Mouse (Mus musculus): ENCODE results near the gene Myh9.
"Not testable (repeated sequence)": the region's sequence is repeated elsewhere in the genome, so short reads cannot be mapped to it uniquely, and the experiment has no call there.

Gene Myh9

DNA sequence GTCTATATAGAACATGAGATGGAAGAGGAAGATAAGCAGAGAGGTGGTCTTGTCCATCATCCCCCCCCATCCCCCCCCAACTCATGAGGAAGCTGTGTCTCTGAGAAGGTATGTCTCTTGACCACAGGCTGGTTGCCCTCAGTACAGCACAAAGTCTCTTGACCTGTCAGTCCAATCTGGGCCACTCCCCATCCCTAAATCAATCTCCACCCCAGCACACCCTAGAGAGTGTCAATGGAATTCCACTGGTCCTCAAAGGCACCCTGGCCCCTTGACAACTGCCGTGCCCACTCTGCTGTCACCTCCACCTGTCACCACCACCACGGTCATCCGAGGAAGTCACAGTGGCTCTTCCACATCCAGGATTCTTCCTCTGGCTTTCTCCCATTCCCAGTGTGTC is 93.6 kb downstream of the Myh9 start:
- no peak for DNase-seq

DNA sequence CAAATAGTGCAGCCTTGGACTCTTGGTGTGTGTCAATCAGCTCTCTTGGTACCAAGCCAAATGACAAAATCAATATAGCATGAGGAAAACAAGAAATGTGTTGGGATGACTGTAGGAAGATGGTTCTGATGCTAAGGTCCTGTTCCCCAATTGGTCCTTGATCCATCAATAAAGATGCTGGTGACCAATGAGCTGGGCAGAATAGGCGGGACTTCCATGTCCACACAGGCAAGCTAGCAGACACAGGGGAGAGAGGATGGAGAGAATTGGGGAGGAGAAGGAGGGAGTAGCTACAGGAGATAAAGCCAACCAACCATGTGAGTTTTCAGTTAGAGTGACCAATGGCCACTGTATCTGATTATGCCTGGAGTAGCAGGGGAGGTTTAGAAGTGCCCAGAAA is 95.6 kb downstream of the Myh9 start:
- no peak for DNase-seq

DNA sequence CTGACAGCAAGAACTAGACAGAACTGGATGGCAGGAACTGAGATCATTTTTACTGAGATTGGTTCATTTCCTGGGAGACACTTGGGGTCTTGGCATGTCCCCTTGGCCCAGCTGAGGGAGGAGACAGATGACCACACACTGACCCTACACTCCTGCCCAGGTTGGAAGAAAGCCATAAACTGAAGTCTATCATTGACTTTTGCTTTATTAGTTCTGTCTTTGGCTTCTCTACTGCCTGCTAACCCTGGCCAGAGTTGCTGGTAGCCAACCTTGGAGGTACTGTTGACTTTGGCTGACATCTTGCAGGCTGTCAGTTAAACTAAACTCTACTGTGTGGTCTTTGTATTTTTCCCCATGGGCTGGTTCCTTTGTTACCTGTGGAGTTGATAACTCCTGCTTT is 96.9 kb downstream of the Myh9 start:
- DNase-seq: no peak

DNA sequence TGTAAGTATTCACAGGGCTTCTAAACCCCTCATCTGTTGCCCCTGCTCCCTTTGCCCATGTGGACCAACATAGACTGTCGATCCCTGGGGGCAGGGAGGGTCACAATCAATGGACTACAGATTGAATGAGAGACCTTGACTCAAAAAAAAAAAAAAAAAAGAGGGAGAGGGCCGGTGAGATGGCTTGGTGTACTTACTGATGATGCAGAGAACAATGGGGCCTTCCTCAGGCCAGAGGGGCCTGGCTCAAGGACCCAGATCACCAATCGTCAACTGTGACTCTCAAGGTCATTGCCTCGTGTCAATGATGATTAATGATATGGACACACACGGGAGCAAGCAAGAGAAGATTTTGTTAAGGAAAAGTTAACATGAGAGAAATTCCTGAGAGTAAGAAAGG is 97.3 kb downstream of the Myh9 start:
- no peak for DNase-seq

DNA sequence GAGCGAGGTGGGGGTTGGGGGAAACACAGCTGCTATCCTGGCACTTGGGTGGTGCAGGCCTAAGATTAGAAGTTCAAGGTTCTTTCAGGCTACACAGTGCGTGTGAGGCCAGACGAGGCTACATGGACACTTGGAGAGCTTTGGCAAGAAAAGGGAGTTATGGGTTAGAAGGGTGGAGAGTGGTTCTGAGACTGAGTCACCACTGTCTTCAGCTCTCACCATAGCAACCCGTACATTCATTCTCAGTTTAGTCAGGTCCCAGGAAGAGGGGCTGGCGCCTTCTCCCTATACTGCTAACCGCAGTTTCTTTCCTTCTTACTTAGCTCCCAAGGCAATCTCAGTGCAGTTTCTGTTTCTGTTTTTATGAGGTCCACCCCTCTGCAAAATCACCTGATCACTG is 100.4 kb downstream of the Myh9 start:
- not testable (repeated sequence) for DNase-seq

DNA sequence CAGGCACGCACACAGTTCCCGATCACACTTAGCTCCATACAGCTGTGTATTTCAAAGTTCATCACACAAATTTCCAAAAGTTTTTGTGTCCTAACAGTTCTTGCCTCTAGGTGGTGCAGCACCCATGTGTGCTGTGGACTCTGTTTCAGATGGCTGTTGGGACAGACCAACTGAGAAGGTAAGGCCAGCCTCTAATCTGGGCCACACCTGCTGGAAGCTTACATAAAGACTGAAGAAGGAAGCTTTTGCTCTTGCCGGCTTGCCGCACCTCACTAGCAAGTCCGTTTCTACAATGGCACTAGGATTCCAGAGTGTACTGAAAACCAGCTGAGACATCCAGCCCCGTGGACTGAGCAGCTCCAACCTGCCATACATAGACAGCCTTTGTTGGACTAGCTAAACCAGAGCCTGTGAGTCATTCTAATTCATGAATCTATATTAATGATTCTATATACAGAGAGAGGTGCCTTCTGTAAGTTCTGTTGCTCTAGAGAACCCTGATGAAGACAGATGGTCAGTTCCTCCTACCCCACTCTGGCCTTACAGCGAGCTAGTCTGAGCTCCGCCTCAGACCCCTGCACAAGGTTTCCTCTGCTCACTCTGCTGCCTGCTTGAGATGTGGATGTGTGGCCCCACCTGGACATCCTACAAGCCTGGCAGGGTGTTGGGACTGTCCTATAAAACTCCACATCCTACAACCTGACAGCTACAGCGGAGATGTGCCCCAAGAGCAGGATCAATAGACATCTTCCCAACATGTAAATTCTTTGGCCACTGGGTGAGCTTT is 101.3 kb downstream of the Myh9 start:
- no peak for DNase-seq

DNA sequence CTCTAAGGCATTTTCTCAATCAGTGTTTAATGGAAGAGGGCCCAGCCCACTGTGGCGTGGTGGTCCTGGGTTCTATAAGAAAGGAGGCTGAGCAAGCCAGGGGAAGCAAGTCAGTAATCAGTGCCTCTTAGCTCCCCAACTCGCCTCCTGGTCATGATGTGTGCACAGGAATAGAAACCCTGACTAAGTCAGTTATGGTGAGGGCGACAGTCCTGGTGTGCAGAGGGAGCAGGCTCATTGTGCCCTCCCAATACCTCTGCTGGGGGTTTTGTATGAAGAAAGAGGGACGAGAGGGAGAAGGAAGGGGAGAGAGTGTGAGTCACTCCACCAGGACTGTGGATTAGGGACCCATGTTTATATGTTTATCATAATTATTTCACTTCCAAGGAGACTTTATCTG is 108.1 kb downstream of the Myh9 start:
- DNase-seq: not testable (repeated sequence)

DNA sequence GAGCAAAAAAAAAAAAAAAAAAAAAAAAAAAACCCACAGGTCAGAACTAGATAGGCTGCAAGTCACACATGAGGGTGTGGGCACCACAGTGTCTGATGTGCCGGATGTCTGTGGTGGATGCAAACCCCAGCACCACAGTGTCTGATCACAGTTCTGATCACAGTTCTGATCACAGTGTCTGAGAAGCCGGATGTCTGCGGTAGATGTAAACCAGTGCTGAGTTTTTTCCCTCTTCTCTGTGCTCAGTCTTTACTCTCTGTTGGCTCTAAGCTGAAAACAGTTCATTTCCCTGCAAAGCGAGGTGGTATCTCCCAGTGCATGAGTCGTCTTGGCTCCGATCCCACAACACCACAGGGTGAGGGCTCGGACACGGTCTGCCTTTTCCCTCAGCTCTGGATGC is 108.6 kb downstream of the Myh9 start:
- DNase-seq: peak; percentile 60

DNA sequence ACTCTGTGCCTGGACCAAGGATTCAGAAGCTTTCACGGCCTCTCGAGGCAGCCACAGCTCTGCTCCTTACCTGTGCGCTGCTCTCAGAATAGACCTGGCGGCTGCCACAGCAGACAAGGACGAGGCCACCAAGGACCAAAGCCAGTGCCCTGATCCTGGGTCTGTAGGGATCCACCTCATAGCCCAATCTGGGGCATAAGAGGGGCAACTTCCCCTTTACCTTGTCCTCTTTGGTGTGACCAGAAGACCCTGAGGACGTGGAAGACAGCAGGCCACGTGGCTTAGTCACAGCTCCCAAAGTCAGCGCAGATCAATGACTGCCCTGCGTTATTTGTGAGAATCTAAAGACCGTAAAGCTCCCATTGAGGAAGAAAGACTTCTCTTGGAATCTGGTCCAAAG is 109.1 kb downstream of the Myh9 start:
- DNase-seq: not testable (repeated sequence)

DNA sequence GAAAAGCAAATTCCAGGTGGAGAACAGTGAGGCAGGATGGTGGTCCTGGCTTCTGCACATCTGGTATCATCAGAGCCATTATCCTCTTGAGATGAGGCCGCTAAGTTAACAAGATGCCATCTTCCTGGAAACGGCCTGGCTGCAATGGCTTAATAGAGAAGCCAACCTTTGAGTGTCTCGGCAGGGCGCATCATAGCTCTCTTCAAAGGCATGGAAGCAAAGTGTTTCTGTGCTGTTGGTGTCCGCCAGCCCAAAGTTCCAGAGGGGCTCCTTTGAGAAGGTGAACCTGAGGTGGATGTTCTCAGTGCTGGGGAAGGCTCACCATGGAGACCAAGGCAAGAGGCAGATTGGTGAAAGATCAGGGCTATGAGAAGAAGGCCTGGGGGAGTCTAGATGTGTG is 110.4 kb downstream of the Myh9 start:
- DNase-seq: no peak

DNA sequence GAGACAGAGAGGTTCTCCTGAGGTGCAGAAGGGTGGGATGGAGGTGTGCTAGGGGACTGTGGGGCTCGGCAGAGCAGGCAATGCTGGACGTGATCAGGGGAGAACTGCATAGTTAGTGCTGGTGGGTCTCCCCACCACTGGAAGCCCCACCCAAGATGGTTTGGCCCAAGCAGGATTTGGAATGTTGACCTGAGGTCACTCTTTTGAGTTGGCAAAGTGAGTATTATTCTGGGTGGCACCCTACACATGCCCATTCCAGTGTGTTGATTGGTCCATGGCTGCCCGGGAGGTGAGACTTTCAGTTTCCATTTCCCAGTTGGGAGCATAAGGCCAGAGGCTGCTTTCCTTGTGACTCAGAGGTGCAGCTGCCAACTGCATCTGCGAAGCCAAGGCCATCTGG is 113.2 kb downstream of the Myh9 start, which contains the start of gene Apol9b:
Apol9b (plus strand) TSS at position 301 of the 400 bp plus-strand sequence.
- DNase-seq: not testable (repeated sequence)

DNA sequence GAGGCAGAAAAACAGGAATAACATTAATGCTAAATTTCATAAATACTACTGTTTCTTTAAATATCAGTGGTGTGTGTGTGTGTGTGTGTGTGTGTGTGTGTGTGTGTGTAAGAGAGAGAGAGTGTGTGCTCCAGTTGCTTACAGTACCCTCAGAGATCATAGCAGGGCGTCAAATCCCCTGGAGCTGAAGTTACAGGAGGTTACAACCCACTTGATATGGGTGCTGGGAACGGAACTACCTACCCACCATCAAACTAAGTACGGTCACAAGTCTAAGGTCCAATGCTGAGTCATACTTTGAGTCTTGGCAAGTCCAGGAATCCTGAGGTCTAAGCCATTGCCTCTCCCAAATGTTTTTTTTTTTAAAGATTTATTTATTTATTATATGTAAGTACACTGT is 114.2 kb downstream of the Myh9 start:
- DNase-seq: not testable (repeated sequence)

DNA sequence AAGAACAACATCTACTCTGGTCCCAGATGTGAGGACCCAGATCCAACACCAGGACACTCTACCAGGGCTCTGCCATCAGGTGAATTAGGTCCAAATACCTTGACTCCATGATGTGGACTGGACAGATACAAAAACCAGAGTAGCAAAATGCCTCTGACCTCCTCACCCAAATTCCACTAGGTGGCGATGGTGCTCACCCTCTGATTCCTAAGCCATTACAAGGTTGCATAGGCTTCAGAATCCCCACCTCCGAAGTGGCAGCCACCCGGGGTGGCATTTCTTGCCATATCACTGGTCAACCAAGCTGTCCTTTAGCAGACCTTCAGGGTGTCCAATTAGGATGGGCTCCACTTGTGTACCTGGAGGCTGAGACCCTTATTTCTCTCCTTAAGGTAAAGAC is 114.8 kb downstream of the Myh9 start:
- DNase-seq: not testable (repeated sequence)

DNA sequence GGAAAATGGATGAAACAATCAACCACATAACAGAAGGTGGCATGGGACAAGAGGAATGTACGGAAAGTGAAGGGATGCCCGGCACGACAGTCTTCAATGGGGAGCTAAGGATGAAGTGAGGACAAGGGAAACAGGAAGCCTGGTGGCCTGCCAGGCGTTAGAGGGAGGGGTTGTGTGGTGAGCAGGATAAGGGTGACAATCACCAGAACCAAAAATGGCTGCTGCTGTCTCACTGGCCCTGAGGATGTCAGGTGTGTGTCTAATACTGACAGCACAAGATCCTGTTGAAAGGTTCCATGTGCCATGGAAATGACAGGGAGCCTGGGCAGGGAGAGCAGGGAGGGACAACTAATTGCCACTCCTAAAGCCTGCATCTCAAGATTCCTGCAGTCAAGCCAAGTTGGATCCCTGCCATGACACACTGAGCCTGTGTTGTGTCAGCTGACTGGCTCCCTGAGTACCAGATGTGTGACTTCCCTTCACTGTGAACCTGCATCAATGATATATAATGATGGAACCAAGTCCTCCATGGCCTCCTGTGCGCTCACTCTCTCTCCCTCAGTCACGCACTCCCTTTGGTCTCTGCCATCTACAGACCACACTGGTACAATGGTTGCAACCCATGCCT is 116.5 kb downstream of the Myh9 start:
- DNase-seq: not testable (repeated sequence)

DNA sequence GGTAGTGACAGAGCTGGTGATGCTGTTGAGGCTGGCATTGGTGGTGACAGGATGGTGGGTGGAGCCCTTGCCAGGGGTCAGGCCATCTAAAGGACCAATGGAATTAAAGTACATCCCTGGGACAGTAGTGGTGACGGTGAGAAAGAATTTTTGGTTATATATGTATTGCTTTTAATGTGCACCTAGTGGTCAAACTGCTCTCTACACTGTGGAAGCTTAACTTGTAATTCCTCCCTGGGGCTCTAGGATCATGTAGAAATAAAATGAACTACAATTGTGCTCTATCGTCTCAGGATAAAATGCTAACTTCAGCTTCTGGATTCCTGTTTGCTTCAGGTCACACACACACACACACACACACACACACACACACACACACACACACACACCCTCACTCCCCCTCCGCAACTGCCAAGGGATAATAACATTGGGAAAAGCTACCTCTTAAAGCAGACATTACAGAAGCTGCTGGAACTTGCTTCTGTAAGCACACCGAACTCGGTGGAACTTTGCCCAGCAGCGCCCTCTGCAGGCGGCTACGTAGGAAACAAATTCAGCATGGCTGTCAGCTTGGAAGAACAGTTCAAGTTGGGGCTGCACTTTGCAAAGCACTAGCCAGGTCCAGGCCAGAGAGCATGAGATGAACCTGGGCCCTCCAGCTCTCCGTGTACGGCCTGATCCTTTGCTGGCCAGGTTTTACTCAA is 117.6 kb downstream of the Myh9 start:
- DNase-seq: not testable (repeated sequence)

DNA sequence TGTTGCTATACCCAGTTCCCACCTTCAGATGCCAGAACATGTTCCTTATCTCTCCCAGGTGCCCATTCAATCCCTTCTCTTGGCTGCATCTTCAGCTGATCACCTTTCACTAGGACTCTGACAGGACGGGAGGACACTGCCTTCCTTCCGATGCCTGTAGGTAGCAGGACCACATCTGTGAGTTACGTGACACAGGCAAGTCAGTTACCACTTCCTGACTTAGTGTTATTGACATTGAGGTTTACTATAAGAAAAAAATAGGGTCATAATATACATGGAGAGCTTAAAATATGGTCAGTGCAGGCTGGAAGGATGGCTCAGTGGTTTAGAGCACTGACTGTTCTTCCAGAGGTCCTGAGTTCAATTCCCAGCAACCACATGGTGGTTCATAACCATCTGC is 120.5 kb downstream of the Myh9 start:
- DNase-seq: not testable (repeated sequence)

DNA sequence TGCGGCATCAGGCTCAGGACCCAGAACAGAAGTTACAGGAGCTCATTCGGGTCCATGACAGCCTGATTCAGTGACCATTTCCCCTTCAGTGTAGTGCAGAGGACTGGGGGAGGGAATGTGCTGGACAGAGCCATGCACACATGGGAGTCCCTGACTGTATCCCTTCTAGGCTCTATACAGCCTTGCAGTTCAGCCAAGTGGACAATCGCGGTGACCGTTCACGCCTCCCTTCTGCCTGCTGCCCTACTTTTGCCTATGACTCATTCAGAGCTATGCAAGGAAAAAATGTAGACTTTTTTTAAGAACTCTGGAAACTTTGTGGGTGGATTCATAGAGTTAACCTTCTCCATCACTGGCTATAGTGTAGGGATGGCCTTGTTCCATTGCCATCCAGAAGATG is 123.7 kb downstream of the Myh9 start:
- not testable (repeated sequence) for DNase-seq

Measured in thymus, postnatal 25 days (tissue).